Mouse (Mus musculus): ENCODE measurements around the gene Egfem1. TPM values are rescaled to one million over a fixed set of nuclear protein-coding genes. Genes with fewer than 3 reads are reported as not detected.

Gene Egfem1
- polyA plus RNA-seq, 1 experiment: not detected

DNA sequence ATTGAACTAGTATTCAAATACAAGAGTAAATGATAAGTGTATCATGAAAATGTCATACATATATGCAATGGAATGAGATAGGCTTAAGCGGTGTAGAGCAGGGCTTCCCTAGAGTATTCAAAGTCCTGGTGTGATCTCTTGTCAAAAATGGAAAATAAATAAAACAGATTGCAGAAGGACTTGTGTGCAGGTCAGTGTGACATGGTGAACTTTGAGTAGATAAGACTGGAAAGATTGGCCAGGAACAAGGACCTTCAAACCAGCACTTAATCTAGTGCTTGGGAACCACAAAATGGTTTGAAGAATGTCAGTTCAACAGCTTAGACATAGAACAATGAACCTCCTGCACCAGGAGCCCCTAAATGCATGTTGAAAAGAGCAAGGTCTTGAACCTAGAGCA, 649.7 kb downstream of the Egfem1 start:
- DNase-seq (ENCODE audit: low read depth, low spot score): no peak
- 96% methylated on average over 1 of the region's 1 CpGs for WGBS

DNA sequence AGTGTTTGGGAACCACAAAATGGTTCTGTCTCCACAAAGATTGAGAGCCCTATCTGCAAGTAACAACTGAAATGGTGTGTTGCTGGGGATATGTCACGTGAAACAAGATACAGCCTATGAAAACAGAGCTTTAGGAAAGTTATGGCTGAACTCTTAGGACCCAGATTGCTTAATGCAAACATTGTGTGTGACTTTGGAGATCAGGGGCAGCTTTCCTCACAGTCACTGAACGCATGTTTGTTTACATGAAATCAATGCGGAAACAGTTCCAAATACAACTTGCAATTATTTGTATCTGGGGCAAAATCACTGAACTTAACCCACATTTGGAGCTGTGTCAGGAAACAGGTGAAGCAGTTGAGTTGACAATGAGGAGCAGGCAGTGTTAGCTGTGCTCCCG, 650.8 kb downstream of the Egfem1 start:
- WGBS: 40% methylated on average over 4 of the region's 4 CpGs

DNA sequence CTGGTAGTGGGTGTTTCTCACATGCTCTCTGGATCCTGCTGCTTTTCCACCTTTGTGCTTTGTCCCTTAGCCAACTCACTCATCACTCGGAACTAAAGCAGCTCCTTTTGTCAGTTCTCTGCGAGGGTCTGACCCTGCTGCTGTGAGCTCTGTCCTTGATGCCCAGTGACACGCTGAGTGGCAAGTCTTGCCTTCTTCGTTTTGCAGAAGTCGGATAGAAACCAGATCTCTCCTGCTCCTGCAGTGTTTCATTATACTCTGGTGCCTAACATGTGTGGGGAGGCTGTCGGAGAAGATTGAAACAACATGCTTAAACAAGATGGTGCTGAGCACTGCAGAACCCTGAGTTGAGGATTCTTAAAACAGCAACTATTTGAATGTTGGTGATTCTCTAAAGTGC, 652.4 kb downstream of the Egfem1 start:
- 70% methylated on average over 6 of the region's 6 CpGs for WGBS
- no peak for DNase-seq (ENCODE audit: low read depth, low spot score)

More for the DNA sequence above, 650.8 kb downstream of the Egfem1 start:
- DNase-seq (ENCODE audit: low read depth, low spot score): no peak

DNA sequence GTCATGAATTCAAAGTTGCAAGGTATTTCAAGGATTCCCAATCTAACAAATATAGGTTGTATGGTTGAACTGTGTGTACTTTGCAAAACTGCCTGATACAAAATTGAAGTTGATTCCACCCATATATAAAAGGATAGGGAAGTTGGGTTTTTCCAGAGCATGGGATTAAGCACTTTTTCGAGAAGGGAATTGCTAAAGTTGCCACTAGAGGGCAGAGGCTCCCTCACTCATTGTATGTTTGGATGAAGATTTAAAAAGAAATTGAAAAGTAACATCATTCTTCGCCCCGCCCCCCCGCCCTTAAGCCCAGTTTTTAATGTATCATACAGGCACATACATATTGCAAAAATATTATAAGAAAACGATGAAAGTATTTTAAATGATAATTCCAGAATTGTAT, 657.5 kb downstream of the Egfem1 start:
- no peak for DNase-seq (ENCODE audit: low read depth, low spot score)
- 23% methylated on average over 5 of the region's 5 CpGs for WGBS

Other genes with a start within 250 kb of the Egfem1 start
- not detected in 2 replicates for gene Gm1527, start 189.4 kb upstream of the Egfem1 start, polyA plus RNA-seq (2012; rRNA removed)

All from large intestine, adult 2 months (tissue).